Mouse (Mus musculus) kidney, embryonic 14.5 days (tissue): Measurements from ENCODE around the gene Camta2. TPM values are rescaled to one million over a fixed set of nuclear protein-coding genes. Genes with fewer than 3 reads are reported as not detected.

Source experiments
- ATAC-seq: fragments of 200-750 bp; cut with Nextera tagmentation; 2 replicates; pipeline ENCODE4 v1.8.0; 2017; ENCODE audit warnings: moderate number of reproducible peaks, mild to moderate bottlenecking, moderate TSS enrichment, moderate library complexity; ENCODE audit not compliant: low FRiP score, low TSS enrichment
- H3K27ac ChIP-seq: fragments of 300-500 bp; sonication (generic); 2 replicates; pipeline ENCODE4 v1.5.1; 2014; ENCODE audit warnings: low read depth, mild to moderate bottlenecking, low read length, moderate library complexity, mixed read lengths
- H3K27me3 ChIP-seq: fragments of 300-500 bp; sonication (generic); 2 replicates; pipeline ENCODE4 v1.6.1; 2014; ENCODE audit warnings: mild to moderate bottlenecking, low read length; ENCODE audit not compliant: control insufficient read depth, insufficient read depth
- H3K36me3 ChIP-seq: fragments of 300-500 bp; sonication (generic); 2 replicates; pipeline ENCODE4 v1.6.1; 2014; ENCODE audit warnings: low read length, mixed read lengths; ENCODE audit not compliant: control insufficient read depth, insufficient read depth
- H3K4me1 ChIP-seq: fragments of 300-500 bp; sonication (generic); 2 replicates; pipeline ENCODE4 v1.6.1; 2014; ENCODE audit warnings: low read length, mixed read lengths; ENCODE audit not compliant: control insufficient read depth, insufficient read depth
- H3K4me2 ChIP-seq: fragments of 300-500 bp; sonication (generic); replicated peaks from 2 replicates; pipeline ENCODE4 v1.6.1; 2014; ENCODE audit warnings: low read depth, mild to moderate bottlenecking, low read length
- H3K4me3 ChIP-seq: fragments of 300-500 bp; sonication (generic); 2 replicates; pipeline ENCODE4 v1.5.1; 2014; ENCODE audit warnings: mild to moderate bottlenecking, low read length
- H3K9ac ChIP-seq: fragments of 300-500 bp; sonication (generic); 2 replicates; pipeline ENCODE4 v1.6.1; 2014; ENCODE audit warnings: low read depth, mild to moderate bottlenecking, low read length, moderate library complexity
- H3K9me3 ChIP-seq: fragments of 300-500 bp; sonication (generic); 2 replicates; pipeline ENCODE4 v1.6.1; 2016; ENCODE audit warnings: low read length; ENCODE audit not compliant: control insufficient read depth
- WGBS: fragments of 180-500 bp; shearing (Covaris S2); extraction: QIAGEN DNeasy Blood & Tissue Kit; methylation state at CpG from one replicate; pipeline ENCODE4 v1.1.7; 2014; 5-methylcytosine and 5-hydroxymethylcytosine counted together
- polyA plus RNA-seq: library from polyadenylated mRNA; unstranded; fragments of >200 nt; fragmentation: Nextera tagmentation; extraction: Ambion mirVana; gene quantifications from 2 replicates; pipeline ENCODE4 v1.2.1, GENCODE M21; 2014

Camta2 gene
- polyA plus RNA-seq, 1 experiment from 2014 or later, result 16.1 TPM

DNA sequence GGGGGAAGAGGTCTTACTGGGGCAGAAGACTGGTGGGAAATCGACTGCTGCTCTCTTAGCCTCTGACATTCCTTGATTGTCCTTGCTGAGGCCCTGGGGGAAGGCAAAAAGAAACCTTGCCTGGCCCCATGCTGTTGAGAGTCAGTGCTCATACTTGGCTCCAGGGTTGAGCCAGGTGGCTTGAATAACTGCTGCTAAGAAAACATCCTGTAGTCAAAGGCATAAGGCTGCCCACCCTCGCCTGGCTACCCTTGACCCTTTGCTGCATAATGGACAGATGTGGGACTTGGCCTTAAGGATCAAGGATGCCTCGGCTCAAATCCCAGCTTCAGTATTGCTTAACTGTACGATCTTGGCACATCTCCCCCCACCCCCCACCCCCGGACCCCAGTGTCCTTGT is 30.6 kb upstream of the Camta2 start:
- H3K9ac ChIP-seq, result no peak overlapping the region
- no peak overlapping the region for H3K4me2 ChIP-seq
- H3K27ac ChIP-seq, result no peak overlapping the region
- ATAC-seq, result no peak
- no peaks in the 10 kb centered on the region for H3K27me3 ChIP-seq
- H3K36me3 ChIP-seq, result peaks cover 64% of the 10 kb centered on the region
- WGBS, result 75% methylated on average over 5 of the region's 5 CpGs
- no peaks in the 10 kb centered on the region for H3K9me3 ChIP-seq
- H3K4me1 ChIP-seq, result no peaks in the 10 kb centered on the region
- H3K4me3 ChIP-seq, result no peak overlapping the region

DNA sequence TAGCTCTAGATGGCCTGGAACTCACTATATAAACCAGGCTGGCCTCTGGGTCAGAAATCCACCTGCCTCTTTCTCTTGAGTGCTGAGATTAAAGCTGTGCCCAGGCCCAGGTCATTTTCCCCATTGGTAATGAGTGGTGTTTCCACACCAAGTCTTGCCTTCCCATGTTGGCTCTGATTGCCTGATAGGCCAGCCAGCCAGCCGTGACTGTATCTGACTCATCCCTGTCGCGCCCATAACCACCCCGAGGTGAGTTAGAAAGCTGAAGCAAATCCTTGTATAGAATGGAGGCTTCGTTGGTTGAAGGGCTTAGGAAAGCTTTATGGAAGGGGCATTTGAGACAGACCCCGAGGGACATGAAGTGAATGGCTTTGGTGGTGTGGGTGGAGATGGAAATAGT is 27.9 kb upstream of the Camta2 start:
- H3K27me3 ChIP-seq, result no peaks in the 10 kb centered on the region
- H3K27ac ChIP-seq, result no peak overlapping the region
- H3K4me2 ChIP-seq, result no peak overlapping the region
- peaks cover 67% of the 10 kb centered on the region for H3K36me3 ChIP-seq
- H3K9me3 ChIP-seq, result no peaks in the 10 kb centered on the region
- H3K9ac ChIP-seq, result no peak overlapping the region
- no peak for ATAC-seq
- no peak overlapping the region for H3K4me3 ChIP-seq
- 86% methylated on average over 6 of the region's 6 CpGs for WGBS
- no peaks in the 10 kb centered on the region for H3K4me1 ChIP-seq

DNA sequence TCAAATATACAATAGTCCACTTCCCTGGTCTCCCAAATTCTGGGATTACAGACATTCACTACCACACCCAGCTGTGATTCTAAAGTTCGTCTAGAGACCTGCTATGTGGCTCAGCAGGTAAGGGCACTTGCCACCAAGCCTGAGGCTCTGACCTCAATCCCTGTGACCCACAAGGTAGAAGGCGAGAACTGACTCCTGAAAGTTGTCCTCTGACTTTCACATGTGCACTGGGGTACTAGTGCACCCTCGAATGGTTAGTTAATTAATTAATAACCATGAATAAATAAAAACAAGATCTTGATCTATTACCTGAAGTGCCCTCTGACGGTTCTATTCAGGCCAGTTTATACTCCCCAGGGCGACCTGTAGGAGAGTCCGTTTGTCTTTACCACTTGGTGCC is 25.3 kb upstream of the Camta2 start:
- Histone ChIP-seq H3K27me3 (no peaks in the 10 kb centered on the region), H3K4me3 (no peak overlapping the region), H3K9ac (no peak overlapping the region), H3K4me2 (no peak overlapping the region), H3K36me3 (peaks cover 68% of the 10 kb centered on the region), H3K4me1 (no peaks in the 10 kb centered on the region), H3K9me3 (no peaks in the 10 kb centered on the region), H3K27ac (no peak overlapping the region)
- no peak for ATAC-seq
- WGBS, result 84% methylated on average over 6 of the region's 6 CpGs

DNA sequence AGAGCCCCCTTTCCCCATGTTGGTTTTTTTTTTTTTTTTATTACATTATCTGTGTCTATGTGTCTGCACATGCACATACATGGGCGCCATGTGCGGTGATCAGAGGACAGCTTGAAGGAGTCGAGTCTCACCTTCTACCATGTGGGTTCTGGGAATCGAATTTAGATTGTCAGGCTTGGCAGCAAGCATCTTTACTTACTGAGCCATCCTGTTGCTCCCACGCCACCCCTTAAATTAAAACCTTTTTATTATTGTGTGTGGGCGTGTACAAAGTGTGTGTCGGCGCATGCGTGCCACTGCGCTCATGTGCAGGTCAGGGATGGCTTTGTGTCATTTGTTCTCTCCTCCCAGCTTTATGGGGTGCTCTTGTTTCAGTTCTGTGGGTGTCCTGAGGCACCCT is 23.1 kb upstream of the Camta2 start:
- H3K36me3 ChIP-seq, result peaks cover 74% of the 10 kb centered on the region
- 90% methylated on average over 10 of the region's 10 CpGs for WGBS
- no peak overlapping the region for H3K27ac ChIP-seq
- no peaks in the 10 kb centered on the region for H3K4me1 ChIP-seq
- no peak for ATAC-seq
- H3K4me2 ChIP-seq, result no peak overlapping the region
- H3K27me3 ChIP-seq, result no peaks in the 10 kb centered on the region
- H3K9me3 ChIP-seq, result no peaks in the 10 kb centered on the region
- no peak overlapping the region for H3K9ac ChIP-seq
- H3K4me3 ChIP-seq, result no peak overlapping the region

DNA sequence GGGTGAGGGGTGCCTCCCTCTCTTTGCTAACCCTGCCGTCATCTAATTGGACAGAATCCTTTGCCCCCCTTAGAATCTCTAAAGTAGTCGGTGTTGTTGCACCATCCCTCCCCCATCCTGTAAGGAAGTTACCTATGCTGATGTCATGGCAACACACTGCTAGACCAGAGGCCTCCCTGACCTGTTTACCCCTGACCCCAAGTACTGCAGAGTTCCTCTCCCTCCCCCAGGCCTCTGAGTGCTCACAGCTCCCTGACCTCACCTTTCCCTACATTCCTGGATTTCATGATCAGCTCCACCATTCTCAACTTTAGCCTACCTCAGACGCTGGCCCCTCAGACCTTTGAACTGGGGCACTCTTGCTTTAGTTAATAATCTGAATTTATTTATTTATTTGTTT is 18.2 kb upstream of the Camta2 start:
- no peak for ATAC-seq
- no peak overlapping the region for H3K27ac ChIP-seq
- no peak overlapping the region for H3K4me2 ChIP-seq
- H3K4me3 ChIP-seq, result no peak overlapping the region
- WGBS, result 69% methylated on average over 3 of the region's 3 CpGs
- peaks cover 77% of the 10 kb centered on the region for H3K36me3 ChIP-seq
- H3K9ac ChIP-seq, result no peak overlapping the region
- no peaks in the 10 kb centered on the region for H3K9me3 ChIP-seq
- H3K27me3 ChIP-seq, result no peaks in the 10 kb centered on the region
- H3K4me1 ChIP-seq, result peaks cover 14% of the 10 kb centered on the region

DNA sequence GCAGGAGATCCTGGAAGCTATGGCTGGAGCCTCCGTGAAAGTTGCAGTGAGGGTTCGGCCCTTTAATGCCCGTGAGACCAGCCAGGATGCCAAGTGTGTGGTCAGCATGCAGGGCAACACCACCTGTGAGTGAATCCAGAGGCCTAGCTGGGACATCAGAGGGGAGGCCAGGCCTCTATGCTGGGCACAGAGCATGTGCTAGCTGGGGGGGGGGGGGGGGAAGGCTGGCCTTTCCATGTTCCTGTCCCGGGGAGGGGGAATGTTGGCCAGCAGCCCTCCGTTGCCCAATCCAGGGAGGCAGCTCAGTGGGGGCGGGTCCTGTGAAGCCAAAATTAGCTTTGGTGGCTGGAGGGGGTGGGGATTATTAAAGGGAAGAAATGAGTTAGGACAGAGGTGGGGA is 14.9 kb upstream of the Camta2 start:
- Histone ChIP-seq H3K4me1 (peaks cover 16% of the 10 kb centered on the region), H3K4me2 (no peak overlapping the region), H3K27ac (no peak overlapping the region), H3K4me3 (no peak overlapping the region), H3K9ac (0 out of 2 replicates have a peak overlapping the region, but pooled peaks have one; percentile 40), H3K27me3 (no peaks in the 10 kb centered on the region), H3K36me3 (peaks cover 46% of the 10 kb centered on the region), H3K9me3 (no peaks in the 10 kb centered on the region)
- WGBS, result 79% methylated on average over 5 of the region's 6 CpGs
- no peak for ATAC-seq

DNA sequence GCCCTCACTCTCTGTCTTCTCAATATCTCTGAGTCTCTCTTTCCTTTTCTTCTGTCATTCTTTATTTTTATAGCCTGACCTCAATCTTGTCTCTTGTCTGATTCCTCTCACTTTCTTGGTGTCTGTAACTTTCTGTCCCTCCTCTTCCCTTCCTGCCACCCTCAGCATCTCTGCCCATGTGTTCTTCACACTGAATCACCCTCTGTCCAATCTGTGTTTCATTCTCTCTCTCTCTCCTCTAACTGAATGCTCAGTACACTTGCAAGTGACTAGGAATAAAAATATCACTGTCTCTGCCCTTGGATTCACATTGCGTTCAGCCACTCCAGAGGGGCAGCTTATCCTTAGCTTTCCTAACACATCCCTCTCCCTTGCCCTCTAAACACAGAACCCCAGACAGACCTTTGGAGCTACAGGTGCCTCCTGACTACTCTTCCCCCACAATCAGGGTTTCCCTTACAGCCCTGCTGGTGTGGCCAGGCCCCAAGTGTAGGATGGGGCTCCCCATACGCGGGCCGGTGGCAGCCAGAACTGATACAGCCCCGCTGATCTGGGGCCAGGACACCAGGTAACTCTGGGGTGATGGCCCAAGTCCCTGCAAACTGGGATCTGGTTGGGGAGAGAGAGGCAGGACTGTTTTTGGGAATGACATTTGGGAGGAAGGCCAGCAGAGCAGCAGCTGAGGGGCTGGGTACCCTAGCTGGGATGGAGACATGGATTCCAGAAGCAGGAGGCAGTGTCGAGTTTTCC is 14.3 kb upstream of the Camta2 start:
- no peak for ATAC-seq
- H3K27ac ChIP-seq, result no peak overlapping the region

DNA sequence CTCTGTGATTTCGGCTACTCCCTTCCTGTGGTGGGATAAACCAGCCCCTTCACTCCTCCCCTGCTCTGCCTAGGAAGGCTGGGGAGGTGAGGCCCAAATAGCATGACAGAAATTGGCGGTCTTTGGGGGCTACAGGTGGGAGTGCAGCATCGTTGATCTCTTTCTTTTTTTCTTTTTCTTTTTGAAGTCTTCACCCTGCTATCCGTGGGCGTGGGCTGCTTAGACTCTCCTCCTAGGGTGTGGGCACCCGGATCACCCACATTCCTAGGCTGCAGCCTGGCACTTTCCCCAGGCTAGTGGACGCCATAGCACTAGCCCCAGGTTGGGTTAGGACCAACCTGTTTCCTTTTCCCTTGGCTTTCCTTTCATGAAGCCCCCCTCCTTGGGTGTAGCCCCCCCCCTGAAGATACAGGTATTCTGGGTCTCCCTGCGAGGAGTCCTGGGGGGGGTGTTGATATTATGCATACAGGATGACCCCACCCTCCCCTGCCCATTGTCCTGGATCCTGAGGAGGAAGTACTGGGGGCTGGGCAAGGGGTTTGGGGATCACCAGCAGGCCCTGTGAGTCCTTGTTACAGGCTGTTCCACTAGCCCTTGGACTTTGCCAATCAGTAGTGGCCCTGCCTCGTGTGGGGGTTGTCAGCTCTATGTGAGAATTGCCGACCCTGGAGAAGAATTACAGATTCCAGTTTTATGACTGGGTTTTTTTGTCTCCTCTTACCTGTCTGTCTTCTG is 13.5 kb upstream of the Camta2 start:
- ATAC-seq, result no peak
- H3K4me3 ChIP-seq, result peak overlapping the region; percentile 93

More for the DNA sequence above, 14.3 kb upstream of the Camta2 start:
- peaks cover 16% of the 10 kb centered on the region for H3K4me1 ChIP-seq
- no peak overlapping the region for H3K4me3 ChIP-seq
- H3K27me3 ChIP-seq, result no peaks in the 10 kb centered on the region
- H3K9ac ChIP-seq, result peak overlapping the region; percentile 92; the same call in 1 of the 2 replicates
- peaks cover 39% of the 10 kb centered on the region for H3K36me3 ChIP-seq
- peak overlapping the region; percentile 66; the same call in 1 of the 2 replicates for H3K4me2 ChIP-seq
- H3K9me3 ChIP-seq, result no peaks in the 10 kb centered on the region
- WGBS, result 82% methylated on average over 6 of the region's 6 CpGs

DNA sequence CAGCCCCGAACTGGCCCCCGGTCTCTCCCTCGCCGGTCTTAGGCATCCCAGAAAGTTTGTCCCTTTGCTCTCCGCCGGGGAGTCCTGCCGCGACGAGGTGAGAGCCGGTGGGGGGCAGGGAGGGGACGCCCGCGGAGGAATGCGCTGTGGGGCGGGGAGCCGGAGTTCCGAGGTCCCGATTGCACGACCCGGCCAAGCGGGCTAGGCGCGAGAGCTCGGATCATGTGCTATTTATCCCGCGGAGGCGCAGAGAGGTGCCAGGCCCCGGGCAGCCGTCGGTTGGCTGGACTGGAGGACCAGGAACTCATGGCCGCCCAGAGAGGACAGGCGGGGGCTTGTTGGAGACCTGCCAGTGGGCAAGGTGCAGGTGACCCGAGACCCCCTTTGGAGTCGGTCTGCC is 12.7 kb upstream of the Camta2 start:
- H3K36me3 ChIP-seq, result peaks cover 24% of the 10 kb centered on the region
- peaks cover 16% of the 10 kb centered on the region for H3K4me1 ChIP-seq
- ATAC-seq, result peak; percentile 56
- peak overlapping the region; percentile 93 for H3K4me3 ChIP-seq
- H3K27ac ChIP-seq, result peak overlapping the region; percentile 95; the same call in 1 of the 2 replicates
- H3K9ac ChIP-seq, result peak overlapping the region; percentile 92
- WGBS, result under 1% methylated on average over 34 of the region's 34 CpGs
- H3K9me3 ChIP-seq, result no peaks in the 10 kb centered on the region
- H3K27me3 ChIP-seq, result no peaks in the 10 kb centered on the region
- H3K4me2 ChIP-seq, result peak overlapping the region; percentile 66

More for the DNA sequence above, 13.5 kb upstream of the Camta2 start:
- Histone ChIP-seq H3K9ac (peak overlapping the region; percentile 92), H3K4me1 (peaks cover 16% of the 10 kb centered on the region), H3K27ac (no peak overlapping the region), H3K27me3 (no peaks in the 10 kb centered on the region), H3K4me2 (peak overlapping the region; percentile 66), H3K9me3 (no peaks in the 10 kb centered on the region), H3K36me3 (peaks cover 32% of the 10 kb centered on the region)
- 7% methylated on average over 10 of the region's 10 CpGs for WGBS
